Mouse (Mus musculus) cerebellum, postnatal 4 days (tissue): Measurements from ENCODE around the gene Mmd.

ENCODE experiments used
- DNase-seq, 2 experiments: peaks; one replicate each; pipeline ENCODE4 v3.0.0; 2022; ENCODE audit warnings: low spot score in 2 of 2, mixed read lengths in 1 of 2

Mmd gene

DNA sequence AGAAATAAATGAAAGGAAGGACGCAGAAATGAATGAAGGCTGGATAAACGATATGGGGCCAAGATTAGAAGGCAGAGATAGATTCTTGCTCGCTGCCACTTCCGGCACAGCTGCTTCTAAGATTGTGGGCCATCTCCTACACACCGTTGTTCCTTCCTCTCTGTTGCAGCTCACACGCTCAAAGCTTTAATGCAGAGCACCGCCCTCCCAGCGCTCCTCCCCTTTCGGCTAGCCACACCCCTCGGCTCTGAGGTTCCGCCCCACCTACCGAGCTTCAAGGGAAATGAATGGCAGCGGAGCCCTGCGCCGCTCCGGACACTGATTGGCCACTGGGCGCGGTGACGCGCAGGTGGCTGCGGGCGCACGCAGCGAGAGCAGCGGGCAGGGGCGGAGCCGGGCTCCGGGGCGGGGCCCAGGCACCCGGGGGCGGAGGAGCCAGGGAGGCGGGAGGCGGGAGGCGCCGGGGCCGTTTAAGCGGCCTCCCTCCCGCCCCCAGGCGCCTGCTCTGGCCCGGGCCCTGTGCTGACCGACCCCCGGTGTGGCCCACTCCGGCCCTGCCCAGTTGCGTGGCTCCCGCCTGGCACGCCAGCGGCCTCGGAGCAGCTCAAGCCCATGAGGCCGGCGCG lies at the start of gene Mmd:
TSS of gene Mmd (plus strand) at position 432 of the 626 bp plus-strand sequence.
- DNase-seq: peak; percentile 87 to 94

DNA sequence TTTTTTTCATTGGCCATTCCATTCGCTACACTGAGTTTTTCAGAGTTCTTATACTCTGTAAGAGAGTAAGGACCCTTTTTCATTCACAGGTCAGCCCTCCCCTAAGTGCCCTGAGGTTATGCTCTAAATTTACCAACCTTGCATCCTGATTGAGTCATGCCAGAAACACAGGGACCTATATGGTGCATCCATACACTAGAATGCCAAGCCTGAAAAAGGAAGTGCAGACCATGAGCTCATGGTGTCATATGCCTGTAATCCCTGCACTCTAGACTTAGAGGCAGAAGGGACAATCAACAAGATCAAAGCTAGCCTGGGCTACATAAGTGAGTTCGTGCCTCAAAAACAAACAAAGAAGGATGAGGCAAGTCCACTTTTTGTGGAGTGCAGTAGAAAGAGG lies 48.4 kb upstream of the Mmd start:
- no peak for DNase-seq

DNA sequence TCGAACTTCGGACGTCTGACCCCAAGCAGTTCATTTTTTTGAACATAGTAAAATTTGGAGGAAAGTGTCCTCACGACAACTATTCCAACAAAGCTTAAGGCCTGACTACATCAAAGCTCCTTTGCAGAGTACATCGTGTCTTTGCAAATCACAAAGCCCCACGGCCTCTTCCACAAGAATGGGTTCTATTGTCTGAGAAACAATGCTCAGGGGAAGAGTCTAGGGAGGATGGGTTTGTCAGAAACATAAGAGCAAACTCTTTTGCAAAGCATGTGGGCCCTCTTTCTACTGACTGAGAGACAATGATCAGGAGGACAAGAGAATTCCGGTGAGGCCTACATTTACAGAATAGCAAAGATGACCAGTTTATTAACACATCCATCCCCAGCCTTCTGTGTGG lies 35.0 kb upstream of the Mmd start:
- DNase-seq: no peak

DNA sequence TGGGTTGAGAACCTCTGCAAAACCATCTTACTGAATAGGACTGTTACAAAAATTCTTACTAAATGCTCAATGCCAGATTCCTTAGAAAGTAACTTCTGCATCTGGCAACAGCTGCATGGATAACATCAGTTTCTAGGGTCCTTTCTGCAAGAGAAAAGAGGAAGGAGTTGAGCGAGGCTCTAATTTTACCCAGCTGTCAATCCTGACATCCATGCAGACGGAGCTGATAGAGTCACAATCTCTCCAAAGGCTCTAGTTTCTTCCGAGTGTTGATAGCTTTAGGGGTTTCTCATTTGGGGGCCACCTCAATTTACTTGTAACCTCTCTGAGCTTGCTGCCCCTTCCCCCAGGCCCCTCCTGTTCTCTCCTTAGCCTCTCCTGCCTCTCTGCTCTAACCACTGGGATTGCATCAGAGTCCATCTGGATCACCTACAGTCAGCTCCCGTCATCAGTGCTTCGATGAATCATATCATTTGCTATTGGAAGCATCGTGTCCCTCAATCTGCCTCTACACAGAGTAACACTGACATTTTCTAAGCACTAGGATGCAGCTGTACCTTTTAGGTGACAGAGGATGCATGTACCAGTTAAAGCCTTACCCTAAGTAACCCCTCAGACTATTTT lies 29.1 kb upstream of the Mmd start:
- DNase-seq: no peak

DNA sequence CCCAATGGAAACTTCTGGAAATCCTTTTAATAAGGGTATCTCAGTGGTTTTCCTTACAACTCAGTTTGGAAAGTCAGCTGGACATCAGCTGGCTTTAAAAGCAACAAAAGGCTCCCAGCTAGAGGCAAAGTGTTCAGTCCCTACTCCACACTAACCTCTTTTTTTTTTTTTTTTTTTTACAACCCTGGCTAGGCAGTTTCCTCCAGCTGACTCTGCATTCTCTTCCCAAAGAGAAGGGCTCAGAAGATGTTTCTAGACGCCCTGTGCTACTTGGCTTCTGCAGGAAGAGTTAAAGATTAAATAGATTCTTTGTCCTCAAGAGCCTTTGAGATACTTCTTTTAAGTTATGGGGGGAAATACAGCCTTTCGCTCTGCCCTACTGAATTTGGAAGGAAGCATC lies 28.5 kb upstream of the Mmd start:
- no peak for DNase-seq

DNA sequence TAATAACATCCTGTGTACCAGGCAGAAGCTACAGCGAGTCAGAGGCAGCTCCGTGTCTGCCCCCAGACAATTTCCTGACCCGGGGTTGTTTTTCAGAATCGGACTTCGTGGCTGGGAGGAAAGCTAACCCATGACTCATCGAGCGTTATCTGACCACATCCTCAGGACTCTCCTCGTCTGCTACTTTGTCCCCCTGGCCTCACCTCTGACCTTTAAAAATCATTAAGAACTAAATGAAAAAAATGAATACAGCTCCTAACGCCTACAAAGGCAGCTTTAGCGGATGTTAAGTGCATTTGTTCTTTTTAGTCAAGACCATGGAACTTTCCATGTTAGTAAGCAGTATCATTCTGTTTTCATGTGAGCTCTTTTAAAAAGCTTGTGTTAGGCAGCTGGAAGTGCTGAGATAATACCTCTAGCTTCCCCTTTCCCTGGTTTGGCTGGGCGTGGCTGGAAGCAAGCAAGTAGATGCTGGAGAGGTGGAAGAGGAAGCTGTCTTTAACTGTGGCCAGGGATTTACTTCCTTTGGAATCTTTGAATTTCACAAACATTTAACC lies 24.3 kb upstream of the Mmd start:
- DNase-seq: no peak

DNA sequence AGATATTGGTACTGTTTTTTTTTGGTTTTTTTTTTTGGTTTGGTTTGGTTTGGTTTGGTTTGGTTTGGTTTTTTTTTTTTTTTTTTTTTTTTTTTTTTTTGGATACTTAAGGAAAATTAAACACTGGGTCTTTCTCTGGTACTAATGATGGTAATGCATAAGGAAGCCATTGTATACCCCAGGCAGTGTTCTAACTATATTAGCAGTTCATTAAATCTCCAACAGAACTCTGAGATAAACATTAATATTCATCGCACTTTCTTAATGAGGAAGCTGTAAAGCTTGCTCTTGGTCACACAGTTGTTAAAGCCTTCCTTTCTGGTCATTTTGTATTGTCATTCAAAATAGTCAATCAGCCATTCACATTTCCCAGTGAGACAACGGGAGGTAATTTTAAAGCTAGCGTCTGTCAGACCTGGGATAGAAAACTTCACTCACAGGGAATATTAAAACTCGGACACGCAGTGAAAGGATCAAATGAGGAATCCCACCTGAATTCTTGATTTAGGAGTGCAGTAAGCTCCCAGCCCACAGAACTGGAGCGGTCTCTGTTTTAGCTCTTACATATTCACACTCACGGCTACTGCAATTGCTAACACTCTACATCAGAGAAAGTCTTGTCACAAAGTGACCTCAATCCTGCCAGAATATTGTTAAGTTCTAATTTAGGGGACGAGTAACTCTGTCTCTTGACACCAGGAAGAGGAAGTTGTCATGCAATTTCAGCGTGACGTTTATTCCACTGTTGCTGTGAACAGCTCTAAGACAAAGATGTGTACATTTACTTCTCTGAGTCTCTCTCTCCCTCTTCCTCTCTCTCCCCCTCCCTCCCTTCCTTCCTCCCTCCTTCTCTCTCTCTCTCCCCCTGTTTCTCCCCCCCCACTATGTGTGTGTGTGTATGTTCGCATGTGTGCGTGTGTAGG lies 22.0 kb upstream of the Mmd start:
- no peak for DNase-seq

DNA sequence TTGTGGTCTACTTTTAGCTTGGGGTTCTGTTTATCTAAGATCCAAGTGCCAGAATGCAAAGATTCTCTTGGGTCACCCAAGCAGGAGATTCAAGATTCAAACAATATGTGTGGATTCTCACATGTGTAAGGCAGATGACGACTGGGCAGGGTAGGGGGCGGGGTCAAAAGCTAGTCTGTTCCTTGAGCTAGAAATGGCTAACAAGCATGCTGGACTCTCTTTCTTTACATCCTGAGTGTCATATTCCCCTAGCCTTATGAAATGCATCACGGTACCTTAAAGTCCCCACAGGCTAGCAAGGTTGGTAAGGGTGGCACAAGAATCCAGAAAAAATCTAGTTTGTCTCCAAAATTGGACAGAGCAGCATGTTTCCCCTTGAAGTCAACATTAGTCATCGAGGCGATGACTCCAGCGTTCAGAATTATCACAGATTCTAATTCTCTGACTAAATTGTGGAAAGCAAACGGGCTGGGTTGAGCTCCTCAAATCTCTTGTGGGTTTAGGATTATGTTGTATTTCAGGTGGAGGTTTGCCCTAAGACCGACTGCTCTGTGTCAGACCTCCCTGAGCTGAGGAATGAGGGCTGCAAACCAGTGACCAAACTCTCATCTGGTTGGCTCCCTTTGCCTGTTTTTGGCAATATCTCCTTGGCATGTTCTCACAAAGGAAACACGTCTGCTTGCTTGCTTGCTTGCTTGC lies 20.9 kb upstream of the Mmd start:
- DNase-seq: no peak

DNA sequence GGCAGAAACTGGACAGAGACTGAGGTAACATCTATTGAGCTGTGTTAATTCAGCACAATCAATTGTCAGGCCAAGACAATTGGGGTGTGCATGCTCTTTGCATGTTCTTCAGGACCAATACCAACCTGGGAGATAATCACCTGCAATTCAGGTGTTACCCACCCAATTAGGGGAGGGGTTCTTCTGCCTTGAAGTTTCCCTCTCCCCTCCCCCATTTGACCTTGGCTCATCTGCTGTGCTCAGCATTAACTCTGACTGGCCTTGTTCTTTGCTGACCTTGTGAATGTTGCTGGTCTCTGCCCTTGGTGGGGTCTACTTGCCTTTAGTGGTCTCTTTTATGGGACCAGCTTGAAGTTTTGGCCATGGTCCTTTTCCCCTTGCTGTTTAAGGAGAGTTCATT lies 19.5 kb upstream of the Mmd start:
- DNase-seq: no peak

DNA sequence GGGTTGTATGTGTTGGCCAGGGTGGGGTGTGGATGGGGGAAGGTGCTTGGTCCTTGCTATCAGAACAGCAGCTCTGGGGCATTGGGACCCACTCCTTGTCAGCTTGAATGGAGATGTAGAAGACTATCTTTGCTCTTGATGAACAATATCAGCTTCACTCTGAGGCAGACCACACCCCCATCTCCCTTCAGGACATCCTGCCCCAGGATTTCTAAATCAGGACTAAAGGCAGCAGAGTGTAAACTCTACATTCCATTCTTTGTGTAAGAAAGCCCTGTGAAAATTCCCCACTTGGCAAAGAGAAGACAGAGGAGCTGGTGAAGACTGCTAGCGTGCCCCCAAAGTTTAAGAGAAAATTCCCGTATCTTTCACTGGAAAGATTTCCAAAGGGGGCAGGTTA lies 18.6 kb upstream of the Mmd start:
- no peak for DNase-seq

DNA sequence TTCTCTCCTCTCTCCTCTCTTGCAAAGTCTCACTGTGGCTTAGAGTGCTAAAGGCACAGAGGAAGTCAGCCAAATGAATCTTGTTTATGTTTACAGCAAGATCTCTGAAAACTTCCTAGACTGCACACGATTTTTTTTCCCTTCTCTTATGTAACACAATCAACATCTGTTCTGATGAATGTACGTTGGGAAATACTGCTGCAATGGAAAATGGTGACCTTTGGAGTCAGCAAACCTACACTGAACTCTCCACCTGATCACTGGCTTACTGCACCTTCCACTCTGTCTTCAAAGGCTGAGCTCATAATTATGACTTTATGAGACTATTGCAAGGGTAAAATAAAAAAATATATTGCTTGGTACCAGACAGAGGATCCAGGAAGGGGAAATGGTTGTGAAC lies 17.6 kb upstream of the Mmd start:
- DNase-seq: no peak

DNA sequence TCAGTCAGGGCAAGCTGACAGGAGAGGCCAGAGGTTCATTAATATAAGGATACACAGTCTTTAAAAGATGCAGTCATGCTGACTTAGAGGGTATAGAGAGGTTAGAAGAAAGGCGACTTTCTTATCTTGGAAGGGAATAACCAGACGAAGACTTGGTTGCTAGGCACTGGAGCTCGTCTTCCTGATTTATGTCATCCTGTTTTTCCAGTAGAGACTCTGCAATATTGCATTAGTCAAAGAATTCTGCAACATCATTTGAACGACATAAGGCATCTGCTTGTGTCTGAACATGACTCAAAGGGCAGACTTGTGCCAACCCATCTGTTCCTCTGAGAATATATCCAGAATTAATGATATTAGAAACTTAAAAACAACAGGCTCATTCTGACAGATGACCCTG lies 16.6 kb upstream of the Mmd start:
- DNase-seq: no peak

DNA sequence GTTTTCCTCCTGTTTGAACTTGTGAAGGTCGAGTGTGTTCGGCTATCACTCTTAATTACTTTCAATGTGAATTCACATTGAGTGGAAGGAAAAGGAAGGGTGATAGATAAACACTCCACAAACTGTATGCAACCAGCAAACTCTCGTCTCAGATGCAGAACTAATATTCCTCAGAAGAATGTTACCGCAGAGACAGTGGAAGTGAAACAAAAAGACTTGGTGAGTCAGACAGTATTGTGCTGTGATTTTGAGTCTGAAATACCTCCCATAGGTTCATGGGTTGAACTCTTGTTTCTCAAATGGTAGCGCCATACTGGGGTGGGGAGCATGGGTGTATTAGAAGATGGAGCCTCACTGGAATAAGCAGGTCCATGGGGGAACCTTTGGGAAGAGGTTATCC lies 14.0 kb upstream of the Mmd start:
- DNase-seq: no peak

DNA sequence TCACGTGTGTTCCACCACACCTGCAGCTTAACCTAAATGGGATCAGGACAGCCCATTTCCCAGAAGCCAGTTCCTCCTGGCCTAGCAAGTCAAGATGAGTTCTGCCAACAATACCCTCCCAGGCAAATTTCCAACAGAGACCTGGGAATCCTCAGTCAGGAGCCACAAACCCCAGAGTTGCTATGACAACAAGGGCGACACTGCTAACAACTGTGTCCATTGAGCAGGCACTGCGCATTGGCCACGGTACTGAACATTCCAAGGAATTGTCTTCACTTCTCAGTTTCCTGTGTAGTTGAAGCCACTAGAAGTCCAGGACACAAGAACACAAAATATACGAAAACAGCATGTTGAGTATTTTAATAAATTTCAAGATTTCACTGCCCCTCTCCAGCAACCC lies 11.6 kb upstream of the Mmd start:
- DNase-seq: no peak

DNA sequence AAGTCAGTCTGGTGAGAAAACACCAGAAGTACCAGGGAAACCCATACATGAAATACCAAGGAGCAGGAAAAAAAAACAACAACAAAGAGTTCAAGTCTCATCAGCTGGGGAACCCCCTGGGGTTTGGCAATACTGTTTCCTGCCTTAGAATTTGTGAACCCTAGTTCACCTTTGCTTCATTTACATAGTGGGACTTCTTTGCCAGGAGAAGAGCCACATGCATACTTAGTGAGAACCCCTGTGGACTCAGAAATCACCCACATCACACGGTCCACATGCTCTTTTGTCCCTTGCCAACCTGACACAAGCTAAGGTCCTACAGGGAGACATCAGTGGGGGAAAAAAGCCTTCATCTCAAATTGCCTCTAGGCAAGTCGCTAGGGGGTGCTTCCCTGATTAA lies 10.6 kb upstream of the Mmd start:
- DNase-seq: no peak

DNA sequence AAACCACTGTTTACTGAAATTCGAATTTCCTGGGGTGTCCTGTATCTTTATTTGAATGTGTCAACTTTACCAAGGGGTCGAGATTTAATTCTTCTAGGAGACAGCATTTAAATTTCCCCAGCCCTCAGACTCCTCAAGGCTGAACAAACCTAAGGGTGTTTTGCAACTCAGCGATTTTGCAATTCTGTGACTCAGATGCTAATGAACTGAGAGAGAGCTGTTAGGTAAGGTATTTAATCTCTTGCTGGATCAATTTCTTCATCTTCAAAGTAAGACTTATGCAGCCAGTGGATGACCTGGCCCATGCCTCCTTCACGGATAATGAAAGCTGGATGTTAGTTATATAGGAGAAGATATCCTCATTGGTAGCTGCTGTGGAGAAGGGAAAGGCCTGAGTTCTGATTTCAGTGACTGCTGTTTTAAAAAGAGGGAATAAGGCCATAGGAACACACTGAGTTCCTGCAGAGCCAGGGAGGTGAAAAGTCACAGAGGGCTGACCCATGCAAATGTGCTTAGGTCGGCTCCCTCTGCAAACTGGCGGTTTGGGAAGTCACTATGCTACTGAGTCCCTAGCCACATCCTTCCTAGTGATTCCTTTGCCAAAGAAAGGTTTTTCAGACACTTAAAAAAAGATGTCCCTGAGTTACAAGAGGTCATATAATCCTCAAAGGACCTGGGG lies 8.5 kb upstream of the Mmd start:
- no peak for DNase-seq

DNA sequence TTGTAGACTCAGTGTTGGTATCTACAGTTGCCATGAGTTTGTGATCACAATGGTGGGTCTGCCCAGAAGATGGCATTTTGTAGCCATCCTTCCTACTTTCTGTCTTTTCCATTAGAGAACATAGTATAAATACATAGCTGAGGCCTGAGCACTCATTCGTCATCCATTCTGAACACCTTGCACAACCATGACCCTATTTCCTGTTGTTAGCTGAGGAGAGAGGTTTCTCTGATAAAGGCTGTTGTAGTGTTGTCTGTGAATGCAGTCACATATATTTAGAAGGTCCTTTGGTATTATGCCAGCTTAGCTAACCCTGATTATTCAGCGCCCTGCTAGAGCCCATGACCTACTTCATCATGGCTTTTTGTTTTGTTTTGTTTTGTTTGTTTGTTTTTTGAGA lies 7.4 kb upstream of the Mmd start:
- no peak for DNase-seq

DNA sequence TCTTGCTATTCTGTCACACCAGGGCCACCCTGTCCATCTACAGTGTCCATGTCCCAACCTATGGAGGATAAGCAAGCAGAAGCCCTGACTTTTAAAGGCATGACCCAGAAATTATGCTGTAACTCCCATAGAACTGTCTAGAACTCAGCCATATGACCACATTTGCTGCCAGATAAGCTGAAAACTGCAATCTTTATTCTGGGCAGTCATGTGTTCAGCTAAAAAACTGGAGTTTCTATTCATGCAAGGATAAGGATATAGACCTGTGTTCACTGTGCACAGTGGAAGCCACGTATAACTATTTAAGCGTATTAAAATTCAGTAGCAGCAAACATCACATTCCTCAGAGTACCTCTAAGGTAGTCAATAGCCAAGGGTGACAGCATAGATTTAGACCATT lies 6.0 kb upstream of the Mmd start:
- no peak for DNase-seq

DNA sequence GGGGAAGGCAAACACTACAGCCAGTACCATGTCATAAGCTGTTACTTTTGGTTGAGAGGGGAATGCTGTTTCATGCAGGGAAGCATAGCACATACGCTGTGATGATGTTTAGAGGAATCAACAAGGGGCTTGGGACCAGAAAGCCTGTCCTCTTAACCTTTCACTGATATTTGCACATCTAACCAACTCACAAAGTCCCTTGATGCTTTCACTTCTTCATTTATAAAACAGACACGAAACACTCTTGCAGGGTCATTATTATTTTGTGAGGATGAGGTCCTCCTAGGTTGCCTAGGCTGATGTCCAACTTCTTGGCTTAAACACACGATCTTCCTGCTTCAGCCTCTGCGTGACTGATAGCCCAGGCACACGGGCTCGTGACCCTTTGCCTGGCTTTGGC lies 3.6 kb upstream of the Mmd start:
- no peak for DNase-seq

DNA sequence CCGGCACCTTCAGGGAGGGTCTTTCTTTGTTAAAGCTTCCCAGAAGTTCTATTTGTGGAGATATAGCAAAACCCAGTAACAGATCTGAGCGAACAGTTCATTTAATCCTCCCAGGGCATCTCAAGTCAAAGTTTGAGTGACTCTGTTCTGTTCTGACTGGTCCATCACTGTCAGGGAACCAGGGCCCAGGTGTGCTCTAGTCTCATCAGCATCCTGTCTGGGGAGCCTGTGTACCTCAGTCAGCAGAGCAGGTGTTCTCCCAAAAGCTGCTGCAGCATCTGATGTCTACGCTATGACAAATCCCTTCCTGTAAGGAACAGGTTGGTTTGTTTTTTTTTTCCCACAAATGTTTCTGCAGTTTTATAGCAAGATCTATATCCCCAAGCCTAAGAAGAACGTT lies 2.6 kb upstream of the Mmd start:
- DNase-seq: no peak

DNA sequence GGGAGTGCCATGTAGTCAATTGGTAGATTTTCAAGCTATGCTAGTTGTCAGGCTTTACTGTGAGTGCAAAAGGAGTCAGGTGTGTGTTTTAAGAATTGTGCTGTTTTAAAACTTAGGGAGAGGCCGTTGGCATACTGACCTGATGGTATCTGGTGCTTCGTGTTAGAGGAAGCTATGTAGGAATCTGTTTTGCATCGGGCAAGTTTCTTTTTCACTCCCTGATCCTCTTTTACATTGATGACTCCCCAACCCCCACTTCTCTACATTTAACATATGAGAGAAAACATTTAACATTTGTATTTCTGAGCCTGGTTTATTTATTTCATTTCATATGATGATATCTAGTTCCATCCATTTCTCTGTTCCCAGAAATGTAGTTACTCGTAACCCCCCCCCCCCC lies 1.5 kb upstream of the Mmd start:
- DNase-seq: no peak
